Mouse (Mus musculus): Measurements from ENCODE around the gene Zfp423. TPM values are rescaled to one million over a fixed set of nuclear protein-coding genes. Genes with fewer than 3 reads are reported as not detected.

Gene Zfp423
- polyA plus RNA-seq, 1 experiment from 2014 or later = 7.5 TPM

GRCm38 (mm10) chr8:87734902-87735301 lies 224.5 kb downstream of the Zfp423 start:
- H3K4me2 ChIP-seq (ENCODE audit: low read depth, low read length) = no peak overlapping the region
- no peak for ATAC-seq (ENCODE audit: low read depth)
- WGBS = 59% methylated on average over 4 of the region's 4 CpGs
- H3K4me3 ChIP-seq (ENCODE audit: low read length) = no peak overlapping the region
- H3K9ac ChIP-seq (ENCODE audit: low read length) = no peak overlapping the region
- H3K27me3 ChIP-seq (ENCODE audit: control insufficient read depth, insufficient read depth, low read depth, low read length) = no peaks in the 10 kb centered on the region
- H3K27ac ChIP-seq (ENCODE audit: low read length) = no peak overlapping the region
- no peaks in the 10 kb centered on the region for H3K36me3 ChIP-seq (ENCODE audit: control insufficient read depth, insufficient read depth, low read length)
- H3K9me3 ChIP-seq (ENCODE audit: control insufficient read depth, low read length) = no peaks in the 10 kb centered on the region
- H3K4me1 ChIP-seq (replicated peaks; ENCODE audit: control insufficient read depth, insufficient read depth, low read length) = no peaks in the 10 kb centered on the region

- no peak overlapping the region for H3K27ac ChIP-seq (ENCODE audit: low read length)
- ATAC-seq (ENCODE audit: low read depth) = no peak
Measured at GRCm38 (mm10) chr8:87734496-87734895, 224.9 kb downstream of the Zfp423 start.

GRCm38 (mm10) chr8:87731062-87731461 lies 228.3 kb downstream of the Zfp423 start:
- ATAC-seq (ENCODE audit: low read depth) = no peak
- Histone ChIP-seq H3K27ac (ENCODE audit: low read length) (no peak overlapping the region), H3K36me3 (ENCODE audit: control insufficient read depth, insufficient read depth, low read length) (no peaks in the 10 kb centered on the region), H3K4me2 (ENCODE audit: low read depth, low read length) (no peak overlapping the region), H3K4me1 (replicated peaks; ENCODE audit: control insufficient read depth, insufficient read depth, low read length) (no peaks in the 10 kb centered on the region), H3K4me3 (ENCODE audit: low read length) (no peak overlapping the region), H3K9ac (ENCODE audit: low read length) (no peak overlapping the region), H3K27me3 (ENCODE audit: control insufficient read depth, insufficient read depth, low read depth, low read length) (no peaks in the 10 kb centered on the region), H3K9me3 (ENCODE audit: control insufficient read depth, low read length) (no peaks in the 10 kb centered on the region)
- 95% methylated on average over 12 of the region's 12 CpGs for WGBS

More at GRCm38 (mm10) chr8:87734496-87734895, 224.9 kb downstream of the Zfp423 start:
- Histone ChIP-seq H3K4me1 (replicated peaks; ENCODE audit: control insufficient read depth, insufficient read depth, low read length) (no peaks in the 10 kb centered on the region), H3K36me3 (ENCODE audit: control insufficient read depth, insufficient read depth, low read length) (no peaks in the 10 kb centered on the region), H3K9me3 (ENCODE audit: control insufficient read depth, low read length) (no peaks in the 10 kb centered on the region), H3K4me3 (ENCODE audit: low read length) (no peak overlapping the region), H3K4me2 (ENCODE audit: low read depth, low read length) (no peak overlapping the region), H3K27me3 (ENCODE audit: control insufficient read depth, insufficient read depth, low read depth, low read length) (no peaks in the 10 kb centered on the region), H3K9ac (ENCODE audit: low read length) (no peak overlapping the region)
- 39% methylated on average over 7 of the region's 7 CpGs for WGBS

GRCm38 (mm10) chr8:87723015-87723414 lies 236.4 kb downstream of the Zfp423 start:
- Histone ChIP-seq H3K9me3 (ENCODE audit: control insufficient read depth, low read length) (no peaks in the 10 kb centered on the region), H3K4me3 (ENCODE audit: low read length) (no peak overlapping the region), H3K27me3 (ENCODE audit: control insufficient read depth, insufficient read depth, low read depth, low read length) (no peaks in the 10 kb centered on the region), H3K4me2 (ENCODE audit: low read depth, low read length) (no peak overlapping the region), H3K9ac (ENCODE audit: low read length) (no peak overlapping the region), H3K27ac (ENCODE audit: low read length) (no peak overlapping the region), H3K4me1 (replicated peaks; ENCODE audit: control insufficient read depth, insufficient read depth, low read length) (peaks cover 3% of the 10 kb centered on the region; the same call in 1 of the 2 replicates), H3K36me3 (ENCODE audit: control insufficient read depth, insufficient read depth, low read length) (no peaks in the 10 kb centered on the region)
- no peak for ATAC-seq (ENCODE audit: low read depth)
- 62% methylated on average over 8 of the region's 8 CpGs for WGBS

- ATAC-seq (ENCODE audit: low read depth) = no peak
- no peak overlapping the region for H3K9ac ChIP-seq (ENCODE audit: low read length)
- peaks cover 14% of the 10 kb centered on the region; the same call in 1 of the 2 replicates for H3K4me1 ChIP-seq (replicated peaks; ENCODE audit: control insufficient read depth, insufficient read depth, low read length)
- no peaks in the 10 kb centered on the region for H3K9me3 ChIP-seq (ENCODE audit: control insufficient read depth, low read length)
- no peaks in the 10 kb centered on the region for H3K36me3 ChIP-seq (ENCODE audit: control insufficient read depth, insufficient read depth, low read length)
- 56% methylated on average over 27 of the region's 27 CpGs for WGBS
- H3K27me3 ChIP-seq (ENCODE audit: control insufficient read depth, insufficient read depth, low read depth, low read length) = no peaks in the 10 kb centered on the region
- H3K27ac ChIP-seq (ENCODE audit: low read length) = no peak overlapping the region
- H3K4me3 ChIP-seq (ENCODE audit: low read length) = no peak overlapping the region
- H3K4me2 ChIP-seq (ENCODE audit: low read depth, low read length) = no peak overlapping the region
Measured at GRCm38 (mm10) chr8:87719137-87719815, 240.1 kb downstream of the Zfp423 start.

- no peaks in the 10 kb centered on the region for H3K9me3 ChIP-seq (ENCODE audit: control insufficient read depth, low read length)
- H3K27me3 ChIP-seq (ENCODE audit: control insufficient read depth, insufficient read depth, low read depth, low read length) = no peaks in the 10 kb centered on the region
- no peak overlapping the region for H3K9ac ChIP-seq (ENCODE audit: low read length)
- 58% methylated on average over 5 of the region's 5 CpGs for WGBS
- no peak overlapping the region for H3K27ac ChIP-seq (ENCODE audit: low read length)
- H3K4me1 ChIP-seq (replicated peaks; ENCODE audit: control insufficient read depth, insufficient read depth, low read length) = peaks cover 14% of the 10 kb centered on the region; the same call in 1 of the 2 replicates
- ATAC-seq (ENCODE audit: low read depth) = no peak
- no peak overlapping the region for H3K4me2 ChIP-seq (ENCODE audit: low read depth, low read length)
- no peak overlapping the region for H3K4me3 ChIP-seq (ENCODE audit: low read length)
- no peaks in the 10 kb centered on the region for H3K36me3 ChIP-seq (ENCODE audit: control insufficient read depth, insufficient read depth, low read length)
Measured at GRCm38 (mm10) chr8:87717445-87717844, 241.9 kb downstream of the Zfp423 start.

- Histone ChIP-seq H3K27me3 (ENCODE audit: control insufficient read depth, insufficient read depth, low read depth, low read length) (no peaks in the 10 kb centered on the region), H3K9ac (ENCODE audit: low read length) (no peak overlapping the region), H3K4me2 (ENCODE audit: low read depth, low read length) (peak overlapping the region; percentile 42; the same call in 1 of the 2 replicates), H3K27ac (ENCODE audit: low read length) (no peak overlapping the region), H3K4me1 (replicated peaks; ENCODE audit: control insufficient read depth, insufficient read depth, low read length) (peaks cover 14% of the 10 kb centered on the region; the same call in 1 of the 2 replicates), H3K36me3 (ENCODE audit: control insufficient read depth, insufficient read depth, low read length) (no peaks in the 10 kb centered on the region), H3K4me3 (ENCODE audit: low read length) (no peak overlapping the region), H3K9me3 (ENCODE audit: control insufficient read depth, low read length) (no peaks in the 10 kb centered on the region)
- 27% methylated on average over 9 of the region's 9 CpGs for WGBS
- no peak; the same call in 1 of the 2 replicates for ATAC-seq (ENCODE audit: low read depth)
Measured at GRCm38 (mm10) chr8:87716726-87717248, 242.6 kb downstream of the Zfp423 start.

- Histone ChIP-seq H3K4me1 (replicated peaks; ENCODE audit: control insufficient read depth, insufficient read depth, low read length) (peaks cover 17% of the 10 kb centered on the region; the same call in 1 of the 2 replicates), H3K9ac (ENCODE audit: low read length) (no peak overlapping the region), H3K4me3 (ENCODE audit: low read length) (0 out of 2 replicates have a peak overlapping the region, but pooled peaks have one; percentile 1), H3K9me3 (ENCODE audit: control insufficient read depth, low read length) (no peaks in the 10 kb centered on the region), H3K27me3 (ENCODE audit: control insufficient read depth, insufficient read depth, low read depth, low read length) (no peaks in the 10 kb centered on the region), H3K4me2 (ENCODE audit: low read depth, low read length) (peak overlapping the region; percentile 42), H3K27ac (ENCODE audit: low read length) (0 out of 2 replicates have a peak overlapping the region, but pooled peaks have one; percentile 15), H3K36me3 (ENCODE audit: control insufficient read depth, insufficient read depth, low read length) (no peaks in the 10 kb centered on the region)
- peak; percentile 59 for ATAC-seq (ENCODE audit: low read depth)
- 17% methylated on average over 24 of the region's 24 CpGs for WGBS
Measured at GRCm38 (mm10) chr8:87715731-87716682, 243.4 kb downstream of the Zfp423 start.

GRCm38 (mm10) chr8:87713946-87714345 lies 245.4 kb downstream of the Zfp423 start:
- Histone ChIP-seq H3K36me3 (ENCODE audit: control insufficient read depth, insufficient read depth, low read length) (no peaks in the 10 kb centered on the region), H3K9me3 (ENCODE audit: control insufficient read depth, low read length) (no peaks in the 10 kb centered on the region), H3K4me1 (replicated peaks; ENCODE audit: control insufficient read depth, insufficient read depth, low read length) (peaks cover 14% of the 10 kb centered on the region; the same call in 1 of the 2 replicates), H3K27ac (ENCODE audit: low read length) (no peak overlapping the region), H3K4me3 (ENCODE audit: low read length) (no peak overlapping the region), H3K27me3 (ENCODE audit: control insufficient read depth, insufficient read depth, low read depth, low read length) (no peaks in the 10 kb centered on the region), H3K9ac (ENCODE audit: low read length) (no peak overlapping the region), H3K4me2 (ENCODE audit: low read depth, low read length) (no peak overlapping the region)
- no peak for ATAC-seq (ENCODE audit: low read depth)
- 44% methylated on average over 1 of the region's 3 CpGs for WGBS
